Mouse (Mus musculus) erythroblast, embryonic 14.5 days (primary cell): ENCODE data around the gene Daglb. TPM values are rescaled to one million over a fixed set of nuclear protein-coding genes. Genes with fewer than 3 reads are reported as not detected.
A peak's percentile ranks its signal among the peaks of the same experiment; 100 is the strongest.
"Not testable (repeated sequence)": the region's sequence is repeated elsewhere in the genome, so short reads cannot be mapped to it uniquely, and the experiment has no call there.

Experiments
- H3K27me3 ChIP-seq: 2 replicates; pipeline ENCODE4 v1.6.1; 2012; ENCODE audit warnings: inconsistent platforms; ENCODE audit not compliant: control insufficient read depth
- H3K36me3 ChIP-seq: 2 replicates; pipeline ENCODE4 v1.6.1; 2012; ENCODE audit warnings: mild to moderate bottlenecking, inconsistent platforms; ENCODE audit not compliant: control insufficient read depth
- H3K4me1 ChIP-seq: 2 replicates; pipeline ENCODE4 v1.6.1; 2012; ENCODE audit warnings: inconsistent platforms; ENCODE audit not compliant: control insufficient read depth
- H3K4me3 ChIP-seq: replicated peaks from 2 replicates; pipeline ENCODE3; 2012; ENCODE audit warnings: moderate library complexity, mild to moderate bottlenecking, inconsistent platforms
- H3K9me3 ChIP-seq: 2 replicates; pipeline ENCODE4 v1.6.1; 2012; ENCODE audit warnings: low read length, inconsistent platforms, mixed read lengths; ENCODE audit not compliant: control insufficient read depth
- GATA1 ChIP-seq: IDR thresholded peaks from 2 replicates; pipeline ENCODE4 v1.6.1; 2012; ENCODE audit warnings: low read length, inconsistent platforms, mixed read lengths
- TAL1 ChIP-seq: IDR thresholded peaks from 3 replicates; pipeline ENCODE4 v1.6.1; 2012; ENCODE audit warnings: low read length, inconsistent platforms, mixed read lengths
- polyA plus RNA-seq: library from polyadenylated mRNA; stranded (reverse); fragments of >175 nt; gene quantifications from 2 replicates; pipeline ENCODE4 v1.2.3, GENCODE M21; 2012

Daglb gene
- polyA plus RNA-seq, 1 experiment: 0.52 TPM

GRCm38 (mm10) chr5:143547384-143547783, 83.0 kb downstream of the Daglb start:
- H3K36me3 ChIP-seq: peaks cover 26% of the 10 kb centered on the region
- peak overlapping the region; percentile 81 for H3K4me3 ChIP-seq
- peaks cover 20% of the 10 kb centered on the region for H3K27me3 ChIP-seq
- peaks cover 48% of the 10 kb centered on the region for H3K4me1 ChIP-seq
- no peaks in the 10 kb centered on the region for H3K9me3 ChIP-seq
- TF ChIP-seq TAL1 (no peak), GATA1 (no peak)

- TF ChIP-seq GATA1: no peak
- TF ChIP-seq TAL1: no peak
- no peaks in the 10 kb centered on the region for H3K9me3 ChIP-seq
- H3K36me3 ChIP-seq: peaks cover 31% of the 10 kb centered on the region
- peaks cover 19% of the 10 kb centered on the region for H3K27me3 ChIP-seq
- peaks cover 53% of the 10 kb centered on the region for H3K4me1 ChIP-seq
- H3K4me3 ChIP-seq: peak overlapping the region; percentile 81
These were observed 83.5 kb downstream of the Daglb start for GRCm38 (mm10) chr5:143547866-143548265.

GRCm38 (mm10) chr5:143548401-143548846, 84.0 kb downstream of the Daglb start:
- Histone ChIP-seq H3K9me3 (no peaks in the 10 kb centered on the region), H3K27me3 (peaks cover 16% of the 10 kb centered on the region), H3K36me3 (peaks cover 32% of the 10 kb centered on the region), H3K4me3 (peak overlapping the region; percentile 81), H3K4me1 (peaks cover 54% of the 10 kb centered on the region)
- TF ChIP-seq TAL1 (no peak), GATA1 (no peak)

- peaks cover 57% of the 10 kb centered on the region for H3K4me1 ChIP-seq
- H3K9me3 ChIP-seq: not testable (repeated sequence)
- H3K36me3 ChIP-seq: peaks cover 35% of the 10 kb centered on the region
- peaks cover 12% of the 10 kb centered on the region for H3K27me3 ChIP-seq
- H3K4me3 ChIP-seq: peak overlapping the region; percentile 81
These were observed 84.5 kb downstream of the Daglb start for GRCm38 (mm10) chr5:143548922-143549321.

- Histone ChIP-seq H3K27me3 (no peaks in the 10 kb centered on the region), H3K36me3 (peaks cover 68% of the 10 kb centered on the region), H3K4me3 (no peak overlapping the region), H3K4me1 (peaks cover 74% of the 10 kb centered on the region), H3K9me3 (no peaks in the 10 kb centered on the region)
- TF ChIP-seq TAL1: no peak
- TF ChIP-seq GATA1: no peak
These were observed 88.5 kb downstream of the Daglb start for GRCm38 (mm10) chr5:143552911-143553310.

- no peaks in the 10 kb centered on the region for H3K27me3 ChIP-seq
- peaks cover 81% of the 10 kb centered on the region for H3K36me3 ChIP-seq
- no peak for TF ChIP-seq TAL1
- TF ChIP-seq GATA1: no peak
- no peaks in the 10 kb centered on the region for H3K9me3 ChIP-seq
- peaks cover 77% of the 10 kb centered on the region for H3K4me1 ChIP-seq
- no peak overlapping the region for H3K4me3 ChIP-seq
These were observed 90.8 kb downstream of the Daglb start for GRCm38 (mm10) chr5:143555233-143555632.

Other genes with a start within 250 kb of the Daglb start
- 0.02 TPM in 1 of 2 replicates, not detected in the other for gene Spdye4a, start 237.7 kb upstream of the Daglb start, polyA plus RNA-seq
- 0.02 TPM in 2 replicates for gene Zfp12, start 229.4 kb upstream of the Daglb start, polyA plus RNA-seq
- 0.02 TPM in 2 replicates for gene Zfp316, start 194.6 kb upstream of the Daglb start, polyA plus RNA-seq
- 0.01 TPM in 1 of 2 replicates, not detected in the other for gene Zfp853, start 171.0 kb upstream of the Daglb start, polyA plus RNA-seq
- gene E130309D02Rik, start 149.2 kb upstream of the Daglb start, polyA plus RNA-seq: 9.0 and 10.0 TPM in 2 replicates
- 4.9 and 6.6 TPM in 2 replicates for gene Zdhhc4, start 135.3 kb upstream of the Daglb start, polyA plus RNA-seq
- gene Grid2ip, start 107.2 kb upstream of the Daglb start, polyA plus RNA-seq: not detected in 2 replicates
- 4.8 and 5.2 TPM in 2 replicates for gene Kdelr2, start 60.7 kb upstream of the Daglb start, polyA plus RNA-seq
- gene Rac1, start 63.5 kb downstream of the Daglb start, polyA plus RNA-seq: 7.6 and 8.1 TPM in 2 replicates
- gene Cyth3, start 157.9 kb downstream of the Daglb start, polyA plus RNA-seq: 2.5 and 3.2 TPM in 2 replicates